Mouse (Mus musculus): Measurements from ENCODE around the gene Camta1.

- TF ChIP-seq GATA1 (IDR thresholded peaks at IDR 0.05; ENCODE audit: borderline replicate concordance, low read length): no peak
- TF ChIP-seq FLI1 (IDR thresholded peaks at IDR 0.05; ENCODE audit: low read length): no peak
These were observed 973.8 kb downstream of the Camta1 start for GRCm38 (mm10) chr4:150887903-150888302.
